Mouse (Mus musculus): ENCODE results near the gene Cfap73. TPM values are rescaled to one million over a fixed set of nuclear protein-coding genes. Genes with fewer than 3 reads are reported as not detected.

Cfap73 gene
- polyA plus RNA-seq, 1 experiment from 2014 or later = not detected

DNA sequence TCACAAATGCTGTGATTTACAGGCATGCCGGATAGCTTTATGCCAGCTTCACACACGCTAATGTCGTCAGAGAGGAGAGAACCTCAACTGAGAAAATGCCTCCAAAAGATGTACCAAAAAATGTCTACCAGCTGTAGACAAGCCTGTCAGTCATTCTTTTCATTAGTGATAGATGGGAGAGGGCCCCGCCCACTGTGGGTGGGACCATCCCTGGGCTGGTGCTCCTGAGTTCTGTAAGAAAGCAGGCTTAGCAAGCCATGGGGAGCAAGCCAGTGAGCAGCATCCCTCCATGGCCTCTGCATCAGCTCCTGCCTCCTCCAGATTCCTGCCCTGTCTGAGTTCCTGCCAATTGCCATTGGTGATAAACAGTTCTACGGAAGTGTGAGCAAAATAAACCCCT is 1.6 kb upstream of the Cfap73 start:
- no peak for DNase-seq
- H3K9me3 ChIP-seq (ENCODE audit: control insufficient read depth, low read length) = 0 out of 2 replicates have a peak, but pooled peaks cover 3% of the 10 kb centered on the region
- no peak overlapping the region for H3K4me3 ChIP-seq (replicated peaks; ENCODE audit: low read depth, low read length)
- H3K27ac ChIP-seq (replicated peaks; ENCODE audit: low read depth, low read length) = no peak overlapping the region
- WGBS = 90% methylated on average over 5 of the region's 5 CpGs
- no peaks in the 10 kb centered on the region for H3K36me3 ChIP-seq (ENCODE audit: control insufficient read depth, insufficient read depth, low read length)
- no peaks in the 10 kb centered on the region for H3K27me3 ChIP-seq (ENCODE audit: control insufficient read depth, insufficient read depth, low read length)
- H3K9ac ChIP-seq (replicated peaks; ENCODE audit: low read length) = no peak overlapping the region
- no peak for ATAC-seq (ENCODE audit: low FRiP score, low TSS enrichment)
- H3K4me2 ChIP-seq (ENCODE audit: low read length) = no peak overlapping the region
- no peaks in the 10 kb centered on the region for H3K4me1 ChIP-seq (ENCODE audit: control insufficient read depth, insufficient read depth, low read length)

DNA sequence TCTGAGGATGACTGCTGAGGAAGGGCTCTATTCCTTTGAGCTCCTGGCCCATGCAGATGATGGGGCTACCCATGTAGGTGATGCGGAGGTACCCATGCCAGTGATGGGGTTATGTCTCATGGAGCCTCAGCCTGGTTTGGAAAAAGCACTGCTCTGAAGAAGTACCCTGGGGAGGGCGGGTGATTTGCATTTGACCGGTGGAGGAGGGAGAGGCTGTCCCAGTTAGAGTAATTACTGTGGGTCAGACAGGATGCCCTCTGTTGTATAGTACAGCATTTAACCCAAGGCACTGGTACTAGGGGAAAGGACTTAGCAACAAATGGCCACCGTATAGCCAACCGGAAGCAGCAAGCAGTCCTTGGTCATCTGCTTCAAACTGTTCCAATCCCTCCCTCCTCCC is 825 bp upstream of the Cfap73 start:
- Histone ChIP-seq H3K4me2 (ENCODE audit: low read length) (no peak overlapping the region), H3K36me3 (ENCODE audit: control insufficient read depth, insufficient read depth, low read length) (no peaks in the 10 kb centered on the region), H3K27me3 (ENCODE audit: control insufficient read depth, insufficient read depth, low read length) (no peaks in the 10 kb centered on the region; the same call in 1 of the 2 replicates), H3K9ac (replicated peaks; ENCODE audit: low read length) (no peak overlapping the region), H3K4me3 (replicated peaks; ENCODE audit: low read depth, low read length) (no peak overlapping the region), H3K4me1 (ENCODE audit: control insufficient read depth, insufficient read depth, low read length) (no peaks in the 10 kb centered on the region), H3K9me3 (ENCODE audit: control insufficient read depth, low read length) (0 out of 2 replicates have a peak, but pooled peaks cover 3% of the 10 kb centered on the region), H3K27ac (replicated peaks; ENCODE audit: low read depth, low read length) (no peak overlapping the region)
- WGBS = 55% methylated on average over 5 of the region's 5 CpGs
- no peak for DNase-seq
- no peak for ATAC-seq (ENCODE audit: low FRiP score, low TSS enrichment)

DNA sequence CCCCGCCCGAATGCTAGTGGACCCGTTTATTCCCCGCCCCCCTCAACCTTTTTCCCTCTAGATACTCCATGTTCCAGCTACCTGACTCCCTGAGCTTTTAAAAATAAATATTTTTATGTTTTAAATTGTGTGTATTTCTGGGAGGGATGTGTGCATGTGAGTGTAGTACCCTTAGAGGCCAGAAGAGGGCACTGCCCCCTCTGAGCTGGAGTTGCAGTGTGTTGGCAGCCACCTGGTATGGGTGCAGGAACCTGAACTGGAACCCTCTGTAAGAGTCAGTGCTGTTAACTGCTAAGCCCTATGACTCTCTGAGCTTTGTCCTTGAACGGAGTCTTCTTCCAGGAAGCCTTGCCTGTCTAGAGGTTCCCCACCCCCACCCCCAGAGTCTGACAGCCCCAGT is 2.1 kb downstream of the Cfap73 start:
- Histone ChIP-seq H3K4me3 (replicated peaks; ENCODE audit: low read depth, low read length) (no peak overlapping the region), H3K27me3 (ENCODE audit: control insufficient read depth, insufficient read depth, low read length) (no peaks in the 10 kb centered on the region; the same call in 1 of the 2 replicates), H3K4me1 (ENCODE audit: control insufficient read depth, insufficient read depth, low read length) (no peaks in the 10 kb centered on the region), H3K36me3 (ENCODE audit: control insufficient read depth, insufficient read depth, low read length) (peaks cover 14% of the 10 kb centered on the region), H3K4me2 (ENCODE audit: low read length) (no peak overlapping the region), H3K9ac (replicated peaks; ENCODE audit: low read length) (no peak overlapping the region), H3K9me3 (ENCODE audit: control insufficient read depth, low read length) (0 out of 2 replicates have a peak, but pooled peaks cover 3% of the 10 kb centered on the region), H3K27ac (replicated peaks; ENCODE audit: low read depth, low read length) (no peak overlapping the region)
- WGBS = 84% methylated on average over 5 of the region's 5 CpGs
- ATAC-seq (ENCODE audit: low FRiP score, low TSS enrichment) (no peak), DNase-seq (no peak)

DNA sequence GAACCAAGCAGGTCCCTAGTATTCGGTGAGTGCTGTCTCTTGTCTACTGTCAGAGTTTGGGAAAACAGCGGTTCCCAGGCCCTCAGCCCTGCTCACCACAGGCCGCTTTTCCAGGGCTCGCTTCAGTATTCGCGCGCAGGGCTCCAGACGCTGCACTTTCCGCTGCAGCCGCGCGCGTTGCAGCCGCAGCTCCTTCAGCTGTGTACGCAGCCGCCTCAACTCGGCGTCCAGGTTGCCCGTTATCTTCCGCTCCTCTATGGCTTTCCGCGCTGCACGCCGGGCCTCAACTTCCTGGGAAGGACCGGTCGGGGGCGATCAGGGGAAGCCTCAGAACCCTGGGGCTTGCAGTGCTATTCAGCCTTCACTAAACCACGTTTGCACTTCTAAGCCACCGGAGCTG is 2.9 kb downstream of the Cfap73 start:
- WGBS = 7% methylated on average over 29 of the region's 29 CpGs
- peak; percentile 65 for DNase-seq

DNA sequence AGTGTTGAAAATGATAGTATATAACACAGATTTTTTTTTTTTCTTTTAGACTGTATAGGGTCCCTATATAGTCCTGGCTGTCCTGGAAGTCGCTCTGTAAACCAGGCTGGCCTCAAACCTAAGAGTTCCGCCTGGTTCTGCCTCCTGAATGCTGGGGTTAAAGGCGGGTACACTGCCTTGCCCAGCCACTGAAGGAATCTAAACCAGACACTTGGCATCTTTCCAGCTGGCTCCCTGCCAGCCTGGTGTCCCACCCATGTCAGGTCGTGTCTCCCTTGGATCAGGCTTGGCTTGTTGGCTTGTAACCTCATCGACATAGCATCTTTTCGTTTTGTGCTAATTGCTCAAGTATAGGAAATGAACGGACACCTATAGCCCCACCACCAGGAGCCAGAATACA is 5.4 kb downstream of the Cfap73 start:
- Histone ChIP-seq H3K9ac (replicated peaks; ENCODE audit: low read length) (no peak overlapping the region), H3K4me1 (ENCODE audit: control insufficient read depth, insufficient read depth, low read length) (no peaks in the 10 kb centered on the region), H3K36me3 (ENCODE audit: control insufficient read depth, insufficient read depth, low read length) (peaks cover 44% of the 10 kb centered on the region), H3K9me3 (ENCODE audit: control insufficient read depth, low read length) (0 out of 2 replicates have a peak, but pooled peaks cover 3% of the 10 kb centered on the region), H3K27me3 (ENCODE audit: control insufficient read depth, insufficient read depth, low read length) (no peaks in the 10 kb centered on the region; the same call in 1 of the 2 replicates), H3K4me3 (replicated peaks; ENCODE audit: low read depth, low read length) (no peak overlapping the region), H3K27ac (replicated peaks; ENCODE audit: low read depth, low read length) (no peak overlapping the region), H3K4me2 (ENCODE audit: low read length) (no peak overlapping the region)
- 71% methylated on average over 7 of the region's 7 CpGs for WGBS
- peak; percentile 58 for DNase-seq
- no peak for ATAC-seq (ENCODE audit: low FRiP score, low TSS enrichment)

More for the DNA sequence above, 2.9 kb downstream of the Cfap73 start:
- no peaks in the 10 kb centered on the region; the same call in 1 of the 2 replicates for H3K27me3 ChIP-seq (ENCODE audit: control insufficient read depth, insufficient read depth, low read length)
- H3K4me3 ChIP-seq (replicated peaks; ENCODE audit: low read depth, low read length) = no peak overlapping the region
- peak overlapping the region; percentile 36 for H3K9ac ChIP-seq (replicated peaks; ENCODE audit: low read length)
- no peak overlapping the region for H3K27ac ChIP-seq (replicated peaks; ENCODE audit: low read depth, low read length)
- 0 out of 2 replicates have a peak, but pooled peaks cover 3% of the 10 kb centered on the region for H3K9me3 ChIP-seq (ENCODE audit: control insufficient read depth, low read length)
- ATAC-seq (ENCODE audit: low FRiP score, low TSS enrichment) = no peak
- H3K4me1 ChIP-seq (ENCODE audit: control insufficient read depth, insufficient read depth, low read length) = no peaks in the 10 kb centered on the region
- peaks cover 19% of the 10 kb centered on the region for H3K36me3 ChIP-seq (ENCODE audit: control insufficient read depth, insufficient read depth, low read length)
- peak overlapping the region; percentile 41 for H3K4me2 ChIP-seq (ENCODE audit: low read length)

DNA sequence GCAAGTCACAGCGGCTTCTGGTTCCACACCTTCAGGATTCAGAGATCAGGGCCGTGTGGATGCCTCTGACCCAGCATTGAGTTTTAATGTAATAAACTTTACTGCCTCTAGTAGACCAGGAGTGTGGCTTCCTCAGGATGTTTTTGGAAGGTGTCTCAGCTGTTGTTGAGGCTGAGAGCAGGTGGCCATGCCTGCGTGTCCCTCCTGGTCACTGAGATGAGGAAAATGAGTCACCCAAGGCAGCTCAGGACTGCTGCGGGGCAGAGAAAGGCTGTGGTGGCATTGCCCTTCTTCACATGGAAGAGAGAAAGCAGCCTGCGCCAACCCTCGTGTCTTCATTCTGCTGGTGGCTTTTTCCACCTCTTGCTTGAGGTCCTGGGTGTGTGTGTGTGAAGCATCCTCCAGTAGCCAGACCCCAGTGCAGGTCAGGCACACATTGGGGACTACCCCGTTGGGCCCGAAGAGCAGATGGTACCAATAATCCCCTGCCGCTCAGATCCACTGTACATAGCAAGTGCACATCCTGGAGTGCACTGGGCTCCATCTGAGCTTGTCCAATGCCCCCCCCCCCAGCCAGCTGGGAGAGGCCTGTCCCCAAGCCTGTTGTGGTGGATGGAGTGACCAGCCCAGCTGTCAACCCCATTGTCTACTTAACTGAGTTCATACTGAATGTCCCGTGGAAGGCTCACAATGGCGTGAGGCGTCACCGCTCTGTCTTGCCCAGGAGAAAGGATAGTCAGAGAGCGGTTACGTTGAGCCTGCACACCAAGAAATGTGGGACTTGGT is 6.3 kb downstream of the Cfap73 start:
- WGBS = 72% methylated on average over 15 of the region's 15 CpGs
- Histone ChIP-seq H3K9ac (replicated peaks; ENCODE audit: low read length) (no peak overlapping the region), H3K27me3 (ENCODE audit: control insufficient read depth, insufficient read depth, low read length) (no peaks in the 10 kb centered on the region; the same call in 1 of the 2 replicates), H3K4me3 (replicated peaks; ENCODE audit: low read depth, low read length) (no peak overlapping the region), H3K27ac (replicated peaks; ENCODE audit: low read depth, low read length) (no peak overlapping the region), H3K4me2 (ENCODE audit: low read length) (no peak overlapping the region), H3K4me1 (ENCODE audit: control insufficient read depth, insufficient read depth, low read length) (no peaks in the 10 kb centered on the region), H3K36me3 (ENCODE audit: control insufficient read depth, insufficient read depth, low read length) (peaks cover 52% of the 10 kb centered on the region), H3K9me3 (ENCODE audit: control insufficient read depth, low read length) (0 out of 2 replicates have a peak, but pooled peaks cover 3% of the 10 kb centered on the region)
- ATAC-seq (ENCODE audit: low FRiP score, low TSS enrichment) (no peak), DNase-seq (no peak)

DNA sequence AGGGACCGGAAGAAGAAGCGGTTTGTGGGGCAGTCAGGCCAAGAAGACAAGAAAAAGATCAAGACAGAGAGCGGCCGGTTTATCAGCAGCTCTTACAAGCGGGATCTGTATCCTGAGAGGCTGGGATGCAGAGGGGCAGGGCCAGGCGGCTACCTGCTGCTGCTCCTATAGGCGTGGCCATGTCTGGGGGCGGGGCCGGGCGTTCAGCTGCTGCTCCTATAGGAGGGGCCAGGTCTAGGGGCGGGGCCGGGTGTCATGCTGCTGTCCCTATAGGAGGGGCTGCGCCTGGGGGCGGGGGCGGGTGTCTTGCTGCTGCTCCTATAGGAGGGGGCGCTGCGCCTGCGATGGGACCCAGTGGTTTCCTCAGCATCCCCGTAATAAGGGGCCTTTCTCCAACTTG is 7.6 kb downstream of the Cfap73 start:
- no peaks in the 10 kb centered on the region for H3K4me1 ChIP-seq (ENCODE audit: control insufficient read depth, insufficient read depth, low read length)
- WGBS = 37% methylated on average over 19 of the region's 19 CpGs
- ATAC-seq (ENCODE audit: low FRiP score, low TSS enrichment) = no peak
- H3K4me3 ChIP-seq (replicated peaks; ENCODE audit: low read depth, low read length) = no peak overlapping the region
- H3K27ac ChIP-seq (replicated peaks; ENCODE audit: low read depth, low read length) = no peak overlapping the region
- H3K36me3 ChIP-seq (ENCODE audit: control insufficient read depth, insufficient read depth, low read length) = peaks cover 61% of the 10 kb centered on the region
- no peak overlapping the region for H3K9ac ChIP-seq (replicated peaks; ENCODE audit: low read length)
- H3K27me3 ChIP-seq (ENCODE audit: control insufficient read depth, insufficient read depth, low read length) = no peaks in the 10 kb centered on the region; the same call in 1 of the 2 replicates
- no peak for DNase-seq
- H3K4me2 ChIP-seq (ENCODE audit: low read length) = no peak overlapping the region
- no peaks in the 10 kb centered on the region for H3K9me3 ChIP-seq (ENCODE audit: control insufficient read depth, low read length)

DNA sequence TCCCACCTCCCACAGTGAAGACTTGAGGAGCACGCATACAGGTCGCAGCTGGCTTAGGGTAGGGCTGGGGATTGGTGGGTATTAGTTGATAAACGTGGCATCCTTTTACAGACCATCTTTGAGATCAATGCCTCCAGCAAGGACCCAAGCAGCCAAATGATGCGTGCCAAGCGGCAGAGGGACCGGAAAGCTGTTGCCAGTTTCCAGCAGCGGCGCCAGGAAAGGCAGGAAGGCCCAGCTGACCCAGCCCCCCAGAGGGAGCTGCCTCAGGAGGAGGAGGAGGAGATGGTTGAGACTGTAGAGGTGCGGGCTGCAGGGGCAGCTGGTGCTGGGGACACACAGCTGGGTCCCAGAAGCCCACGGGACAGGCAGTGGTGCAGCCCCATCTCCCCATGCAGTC is 9.6 kb downstream of the Cfap73 start:
- no peak overlapping the region for H3K4me3 ChIP-seq (replicated peaks; ENCODE audit: low read depth, low read length)
- no peak for ATAC-seq (ENCODE audit: low FRiP score, low TSS enrichment)
- H3K9me3 ChIP-seq (ENCODE audit: control insufficient read depth, low read length) = no peaks in the 10 kb centered on the region
- no peak overlapping the region for H3K9ac ChIP-seq (replicated peaks; ENCODE audit: low read length)
- H3K4me2 ChIP-seq (ENCODE audit: low read length) = no peak overlapping the region
- no peak for DNase-seq
- WGBS = 96% methylated on average over 10 of the region's 10 CpGs
- H3K27me3 ChIP-seq (ENCODE audit: control insufficient read depth, insufficient read depth, low read length) = no peaks in the 10 kb centered on the region
- H3K4me1 ChIP-seq (ENCODE audit: control insufficient read depth, insufficient read depth, low read length) = no peaks in the 10 kb centered on the region
- H3K36me3 ChIP-seq (ENCODE audit: control insufficient read depth, insufficient read depth, low read length) = peaks cover 80% of the 10 kb centered on the region
- no peak overlapping the region for H3K27ac ChIP-seq (replicated peaks; ENCODE audit: low read depth, low read length)
